8 mouse cellular contexts compared by ENCODE assay signal in genomic region chr8:122547815-122548214, GRCm38 (mm10). TPM values are rescaled to one million over a fixed set of nuclear protein-coding genes. Genes with fewer than 3 reads are reported as not detected.
DNase-seq lines count a peak whose midpoint lies in the region; ATAC-seq and TF ChIP-seq lines count a peak whose summit lies in the region.

No protein-coding gene starts in this region.

- peak overlapping the region; percentile 40 to 86 (median 69) for H3K4me3 ChIP-seq in CH12.LX (replicated peaks in 1 of 3; ENCODE audit: low read depth in 2 of 3, low read length in 2 of 3, poor library complexity in 1 of 3)
- H3K4me3 ChIP-seq in brown adipose tissue, adult 24 weeks (ENCODE audit: insufficient read depth, low read depth, low read length) = peak overlapping the region; percentile 45
- peak overlapping the region; percentile 19; the same call in 1 of the 2 replicates for H3K4me3 ChIP-seq in lung, embryonic 14.5 days (ENCODE audit: low read depth, low read length)
- H3K4me3 ChIP-seq in stomach, embryonic 14.5 days (ENCODE audit: low read depth, low read length) = no peak overlapping the region

- H3K9me3 ChIP-seq in CH12.LX (replicated peaks; ENCODE audit: low read length) = peaks cover 4% of the 10 kb centered on the region
- no peaks in the 10 kb centered on the region for H3K9me3 ChIP-seq in lung, embryonic 14.5 days (ENCODE audit: low read depth, low read length)
- H3K9me3 ChIP-seq in stomach, embryonic 14.5 days (ENCODE audit: control insufficient read depth, low read depth, low read length) = no peaks in the 10 kb centered on the region

- H3K79me2 ChIP-seq in CH12.LX (replicated peaks; ENCODE audit: control insufficient read depth, extremely low read depth, insufficient read depth, poor library complexity, severe bottlenecking) = peaks cover 46% of the 10 kb centered on the region

- TF ChIP-seq POLR2A in CH12.LX (IDR thresholded peaks at IDR 0.05; ENCODE audit: low read depth, low read length) = no peak; the same call in 1 of the 2 replicates

- H3K4me2 ChIP-seq in CH12.LX (ENCODE audit: insufficient read depth, low read depth, poor library complexity, severe bottlenecking) = peak overlapping the region; percentile 67
- peak overlapping the region; percentile 93 for H3K4me2 ChIP-seq in lung, embryonic 14.5 days
- no peak overlapping the region for H3K4me2 ChIP-seq in stomach, embryonic 14.5 days (replicated peaks; ENCODE audit: low read depth, low read length)

- in situ Hi-C loops in CH12.LX (cut with MboI; ENCODE audit: low pct_ligation_motif_present, low pct_unique_long_range_greater_than_20kb, low sequenced_read_pairs) = loop anchor here (5.0 kb wide), 1 partner anchor 46 kb away; no protein-coding TSS in a partner anchor

- ATAC-seq in lung, embryonic 14.5 days (ENCODE audit: insufficient read depth) = 0 out of 2 replicates have a peak, but pooled peaks have one; percentile 5
- no peak for ATAC-seq in stomach, embryonic 14.5 days (ENCODE audit: insufficient number of reproducible peaks, insufficient read depth, low FRiP score, low read depth)

- TF ChIP-seq EP300 in CH12.LX (IDR thresholded peaks at IDR 0.05; ENCODE audit: low read length) = no peak

- H3K27me3 ChIP-seq in CH12.LX (replicated peaks) = no peaks in the 10 kb centered on the region
- H3K27me3 ChIP-seq in lung, embryonic 14.5 days (ENCODE audit: insufficient read depth, low read length) = no peaks in the 10 kb centered on the region
- no peaks in the 10 kb centered on the region for H3K27me3 ChIP-seq in stomach, embryonic 14.5 days (ENCODE audit: control insufficient read depth, insufficient read depth, low read length)

- WGBS in lung, embryonic 14.5 days = 31% methylated on average over 5 of the region's 5 CpGs
- WGBS in stomach, embryonic 14.5 days = 30% methylated on average over 5 of the region's 5 CpGs

- DNase-seq in CH12.LX (ENCODE audit: extremely low read depth) = peak; percentile 97
- peak; percentile 91 for DNase-seq in induced T-regulatory cell, adult 2 months (ENCODE audit: low read depth)
- peak; percentile 59 for DNase-seq in lung, embryonic 14.5 days
- DNase-seq in urinary bladder, postnatal 25 days (ENCODE audit: low spot score) = no peak
- no peak for DNase-seq in right cerebral cortex, adult 2 months (ENCODE audit: low spot score in 2 of 2)
- DNase-seq in adrenal gland, postnatal 25 days = no peak

- H3K36me3 ChIP-seq in CH12.LX (replicated peaks in 1 of 2; ENCODE audit: control insufficient read depth in 1 of 2, insufficient read depth in 1 of 2, low read length in 1 of 2) = peaks cover 0 to 27% of the 10 kb centered on the region in 2 experiments
- peaks cover 17% of the 10 kb centered on the region; the same call in 1 of the 2 replicates for H3K36me3 ChIP-seq in lung, embryonic 14.5 days (ENCODE audit: insufficient read depth)
- H3K36me3 ChIP-seq in stomach, embryonic 14.5 days (ENCODE audit: control insufficient read depth, insufficient read depth, low read length) = no peaks in the 10 kb centered on the region

- TF ChIP-seq RAD21 in CH12.LX (IDR thresholded peaks at IDR 0.05; ENCODE audit: low read depth, low read length) = no peak

- peak overlapping the region; percentile 39 for H3K9ac ChIP-seq in CH12.LX (ENCODE audit: insufficient read depth, low read depth)
- H3K9ac ChIP-seq in lung, embryonic 14.5 days = peak overlapping the region; percentile 44
- H3K9ac ChIP-seq in stomach, embryonic 14.5 days (replicated peaks; ENCODE audit: low read depth, low read length) = no peak overlapping the region

- peak overlapping the region; percentile 91 for H3K27ac ChIP-seq in CH12.LX (ENCODE audit: insufficient read depth, low read depth)
- peak overlapping the region; percentile 80 for H3K27ac ChIP-seq in brown adipose tissue, adult 24 weeks (replicated peaks; ENCODE audit: low read depth, low read length)
- H3K27ac ChIP-seq in lung, embryonic 14.5 days (ENCODE audit: low read depth) = peak overlapping the region; percentile 69
- peak overlapping the region; percentile 33; the same call in 1 of the 2 replicates for H3K27ac ChIP-seq in stomach, embryonic 14.5 days (ENCODE audit: low read length)

- peaks cover 16 to 43% of the 10 kb centered on the region in 2 experiments for H3K4me1 ChIP-seq in CH12.LX (ENCODE audit: control insufficient read depth in 1 of 2, insufficient read depth in 2 of 2)
- H3K4me1 ChIP-seq in brown adipose tissue, adult 24 weeks (ENCODE audit: control insufficient read depth, insufficient read depth, insufficient read length, low read length) = peaks cover 34% of the 10 kb centered on the region
- H3K4me1 ChIP-seq in lung, embryonic 14.5 days (ENCODE audit: insufficient read depth) = peaks cover 18% of the 10 kb centered on the region
- peaks cover 33% of the 10 kb centered on the region for H3K4me1 ChIP-seq in stomach, embryonic 14.5 days (ENCODE audit: control insufficient read depth, insufficient read depth, low read length)

- dilution Hi-C loops in CH12.LX (cut with MboI; ENCODE audit: extremely low pct_ligation_motif_present, extremely low pct_unique_long_range_greater_than_20kb, low sequenced_read_pairs) = no loop called here

- TF ChIP-seq CTCF in CH12.LX (conservative IDR thresholded peaks at IDR 0.05 in 1 of 2, IDR thresholded peaks at IDR 0.05 in 1 of 2; ENCODE audit: low read depth in 2 of 2, low read length in 2 of 2) = no peak
- no peak for TF ChIP-seq CTCF in lung, embryonic 14.5 days (IDR thresholded peaks at IDR 0.05; ENCODE audit: low read depth)

TF ChIP-seq in CH12.LX, 34 proteins besides CTCF, POLR2A, EP300 and RAD21:
- no peak for TF ChIP-seq ZNF384 (IDR thresholded peaks at IDR 0.05; ENCODE audit: low read depth, low read length)
- TF ChIP-seq CHD1 (IDR thresholded peaks at IDR 0.05; ENCODE audit: low read depth, low read length) = no peak
- no peak for TF ChIP-seq GABPA (IDR thresholded peaks at IDR 0.05; ENCODE audit: insufficient replicate concordance, low read depth, low read length)
- 0 out of 2 replicates have a peak, but pooled peaks have one; percentile 21 for TF ChIP-seq TBP (conservative IDR thresholded peaks at IDR 0.05; ENCODE audit: low read depth, low read length)
- TF ChIP-seq USF2 (conservative IDR thresholded peaks at IDR 0.05; ENCODE audit: low read depth, low read length) = no peak
- 0 out of 2 replicates have a peak, but pooled peaks have one; percentile 22 for TF ChIP-seq MYC (IDR thresholded peaks at IDR 0.05; ENCODE audit: low read depth, low read length)
- peak; percentile 36; the same call in 1 of the 2 replicates for TF ChIP-seq MXI1 (IDR thresholded peaks at IDR 0.05; ENCODE audit: low read depth, low read length)
- TF ChIP-seq JUND (conservative IDR thresholded peaks at IDR 0.05; ENCODE audit: low read depth, low read length) = no peak
- no peak for TF ChIP-seq MEF2A (IDR thresholded peaks at IDR 0.05; ENCODE audit: borderline replicate concordance, low read depth, low read length)
- TF ChIP-seq CHD2 (IDR thresholded peaks at IDR 0.05; ENCODE audit: low read length) = no peak
- no peak for TF ChIP-seq E2F4 (IDR thresholded peaks at IDR 0.05; ENCODE audit: insufficient replicate concordance, low read depth, low read length)
- peak; percentile 55; the same call in 1 of the 2 replicates for TF ChIP-seq SIN3A (IDR thresholded peaks at IDR 0.05; ENCODE audit: low read length)
- peak; percentile 46 for TF ChIP-seq NRF1 (IDR thresholded peaks at IDR 0.05; ENCODE audit: low read depth, low read length)
- TF ChIP-seq TCF12 (IDR thresholded peaks at IDR 0.05; ENCODE audit: low read depth, low read length) = peak; percentile 67
- TF ChIP-seq ELF1 (IDR thresholded peaks at IDR 0.05; ENCODE audit: low read depth, low read length) = peak; percentile 87
- TF ChIP-seq HCFC1 (IDR thresholded peaks at IDR 0.05; ENCODE audit: low read depth, low read length) = peak; percentile 75
- no peak for TF ChIP-seq ZMIZ1 (IDR thresholded peaks at IDR 0.05; ENCODE audit: low read depth, low read length)
- TF ChIP-seq ZKSCAN1 (IDR thresholded peaks at IDR 0.05; ENCODE audit: borderline replicate concordance, low read depth, low read length) = no peak
- TF ChIP-seq ETS1 (conservative IDR thresholded peaks at IDR 0.05; ENCODE audit: low read depth, low read length) = no peak; the same call in 1 of the 2 replicates

RNA-seq across cellular contexts. Expression of gene Piezo1, which starts 3.3 kb away (rescaled TPM):
- 52.1 and 59.7 TPM in 2 replicates for total RNA-seq in CH12.LX (2012; rRNA removed)
- 15.1 and 21.1 TPM in 2 replicates for total RNA-seq in CH12.LX (2014; rRNA removed)
- 26.5 and 41.6 TPM in 2 replicates for polyA plus RNA-seq in CH12.LX (2012; ENCODE audit: insufficient read length, low read depth)
- polyA plus RNA-seq in brown adipose tissue, adult 24 weeks (2012; ENCODE audit: insufficient read depth, insufficient read length, missing spikeins) = 14.7 and 20.4 TPM in 2 replicates
- 26.6 and 27.7 TPM in 2 replicates for polyA plus RNA-seq in lung, embryonic 14.5 days (2014; fragmentation: Nextera tagmentation; extraction: Ambion mirVana)
- polyA plus RNA-seq in stomach, embryonic 14.5 days (2014; fragmentation: Nextera tagmentation; extraction: Ambion mirVana) = 15.6 and 24.2 TPM in 2 replicates
- total RNA-seq in adrenal gland, postnatal 25 days (2021) = 18.3 and 20.1 TPM in 2 replicates

RNA-seq across cellular contexts. Expression of gene Cdt1, which starts 20.0 kb away (rescaled TPM):
- total RNA-seq in CH12.LX (2012; rRNA removed) (50.0 and 53.7 TPM in 2 replicates), CH12.LX (2014; rRNA removed) (46.0 and 54.2 TPM in 2 replicates)
- 57.6 and 67.3 TPM in 2 replicates for polyA plus RNA-seq in CH12.LX (2012; ENCODE audit: insufficient read length, low read depth)
- polyA plus RNA-seq in brown adipose tissue, adult 24 weeks (2012; ENCODE audit: insufficient read depth, insufficient read length, missing spikeins) = 0.48 and 0.58 TPM in 2 replicates
- 47.1 and 50.3 TPM in 2 replicates for polyA plus RNA-seq in lung, embryonic 14.5 days (2014; fragmentation: Nextera tagmentation; extraction: Ambion mirVana)
- polyA plus RNA-seq in stomach, embryonic 14.5 days (2014; fragmentation: Nextera tagmentation; extraction: Ambion mirVana) = 34.8 and 36.4 TPM in 2 replicates
- total RNA-seq in adrenal gland, postnatal 25 days (2021) = 12.5 and 17.7 TPM in 2 replicates

RNA-seq across cellular contexts. Expression of gene Aprt, which starts 28.9 kb away (rescaled TPM):
- total RNA-seq in CH12.LX (2012; rRNA removed) (524 and 653 TPM in 2 replicates), CH12.LX (2014; rRNA removed) (453 and 516 TPM in 2 replicates)
- 543 and 561 TPM in 2 replicates for polyA plus RNA-seq in CH12.LX (2012; ENCODE audit: insufficient read length, low read depth)
- 17.3 and 19.4 TPM in 2 replicates for polyA plus RNA-seq in brown adipose tissue, adult 24 weeks (2012; ENCODE audit: insufficient read depth, insufficient read length, missing spikeins)
- polyA plus RNA-seq in lung, embryonic 14.5 days (2014; fragmentation: Nextera tagmentation; extraction: Ambion mirVana) = 338 and 366 TPM in 2 replicates
- 394 and 436 TPM in 2 replicates for polyA plus RNA-seq in stomach, embryonic 14.5 days (2014; fragmentation: Nextera tagmentation; extraction: Ambion mirVana)
- 50.6 and 66.4 TPM in 2 replicates for total RNA-seq in adrenal gland, postnatal 25 days (2021)

Comparison
In these comparisons a context has a peak if more than half of its experiments do, and no peak if none do; other contexts are left out.
1. DNase-seq: peak in CH12.LX (single experiment), induced T-regulatory cell, adult 2 months (single experiment) and lung, embryonic 14.5 days (single experiment); none in urinary bladder, postnatal 25 days (single experiment), right cerebral cortex, adult 2 months (0 of 2) and adrenal gland, postnatal 25 days (single experiment).
2. H3K27ac ChIP-seq: peak in every context shown above with its lines; median percentile 91 in CH12.LX; 80 in brown adipose tissue, adult 24 weeks; 69 in lung, embryonic 14.5 days; 33 in stomach, embryonic 14.5 days.
3. RNA of gene Cdt1, which starts 20.0 kb away (polyA plus RNA-seq): 57.6 to 67.3 TPM in CH12.LX, 47.1 to 50.3 TPM in lung, embryonic 14.5 days and 34.8 to 36.4 TPM in stomach, embryonic 14.5 days; 0.48 to 0.58 TPM in brown adipose tissue, adult 24 weeks; every median in the first group is over 10 times any median in the second.
4. RNA of gene Aprt, which starts 28.9 kb away (polyA plus RNA-seq): 543 to 561 TPM in CH12.LX, 394 to 436 TPM in stomach, embryonic 14.5 days and 338 to 366 TPM in lung, embryonic 14.5 days; 17.3 to 19.4 TPM in brown adipose tissue, adult 24 weeks; every median in the first group is over 10 times any median in the second.